Comparison of ENCODE assay signal across 25 mouse cellular contexts in genomic region chr4:117359803-117360382, GRCm38 (mm10).
DNase-seq lines count a peak whose midpoint lies in the region; ATAC-seq and TF ChIP-seq lines count a peak whose summit lies in the region.
"Had no signal": no experiment of that assay in that cellular context is flagged by ENCODE, and none has a peak within 500 bp of the region (broad histone marks: within the 10 kb centered on the region; RNA-seq: fewer than 3 reads in every experiment).

No protein-coding gene starts in this region.

- H3K9me3 ChIP-seq in forebrain, embryonic 14.5 days (replicated peaks; ENCODE audit: control insufficient read depth, low read length) = no peaks in the 10 kb centered on the region
- H3K9me3 ChIP-seq: embryonic facial prominence, embryonic 10.5 days; embryonic facial prominence, embryonic 15.5 days; forebrain, embryonic 12.5 days; hindbrain, embryonic 12.5 days; limb, embryonic 10.5 days; limb, embryonic 15.5 days had no signal

- 87% methylated on average over 17 of the region's 17 CpGs for WGBS in forebrain, embryonic 14.5 days

- H3K9ac ChIP-seq in forebrain, embryonic 14.5 days (ENCODE audit: low read length) = no peak overlapping the region
- H3K9ac ChIP-seq: embryonic facial prominence, embryonic 15.5 days; forebrain, embryonic 12.5 days; hindbrain, embryonic 12.5 days; limb, embryonic 15.5 days; liver, embryonic 14.5 days; lung, embryonic 14.5 days had no signal

- peak overlapping the region; percentile 58 for H3K27ac ChIP-seq in gastrocnemius, adult 2 months
- no peak overlapping the region for H3K27ac ChIP-seq in forebrain, embryonic 14.5 days (ENCODE audit: low read depth, low read length)
- H3K27ac ChIP-seq: embryonic facial prominence, embryonic 10.5 days; embryonic facial prominence, embryonic 15.5 days; forebrain, embryonic 12.5 days; hindbrain, embryonic 12.5 days; limb, embryonic 10.5 days; limb, embryonic 15.5 days; liver, embryonic 14.5 days had no signal

- TF ChIP-seq CTCF in gastrocnemius, adult 2 months (IDR thresholded peaks at IDR 0.05) = no peak

- no peak overlapping the region for H3K4me2 ChIP-seq in forebrain, embryonic 14.5 days (ENCODE audit: low read length)
- H3K4me2 ChIP-seq: embryonic facial prominence, embryonic 15.5 days; forebrain, embryonic 12.5 days; hindbrain, embryonic 12.5 days; limb, embryonic 15.5 days; lung, embryonic 14.5 days had no signal

- H3K4me3 ChIP-seq in gastrocnemius, adult 2 months = no peak overlapping the region
- no peak overlapping the region for H3K4me3 ChIP-seq in forebrain, embryonic 14.5 days (ENCODE audit: low read depth, low read length)
- H3K4me3 ChIP-seq: embryonic facial prominence, embryonic 10.5 days; embryonic facial prominence, embryonic 15.5 days; forebrain, embryonic 12.5 days; hindbrain, embryonic 12.5 days; limb, embryonic 10.5 days; limb, embryonic 15.5 days had no signal

- intact Hi-C loops in gastrocnemius, adult 2 months (cut with DNase I) = no loop called here

- 0 out of 4 replicates have a peak, but pooled peaks have one; percentile 7 to 11 for ATAC-seq in hematopoietic stem cell, adult 5-6 weeks (replicated peaks in 1 of 2; ENCODE audit: insufficient read depth in 1 of 2, low FRiP score in 2 of 2, low TSS enrichment in 1 of 2, low read depth in 1 of 2, poor library complexity in 2 of 2, severe bottlenecking in 2 of 2)
- ATAC-seq in forebrain, embryonic 14.5 days = no peak
- ATAC-seq: Patski had no signal

- H3K27me3 ChIP-seq in forebrain, embryonic 14.5 days (replicated peaks; ENCODE audit: control insufficient read depth, insufficient read depth, low read length) = 0 out of 2 replicates have a peak, but pooled peaks cover 11% of the 10 kb centered on the region
- H3K27me3 ChIP-seq: embryonic facial prominence, embryonic 15.5 days; limb, embryonic 15.5 days had no signal

- peak; percentile 32 for DNase-seq in gastrocnemius, adult 2 months
- no peak for DNase-seq in gastrocnemius, postnatal 10 days
- peak; percentile 2 for DNase-seq in MEL-GATA-1-ER (ENCODE audit: extremely low read depth, low read depth)
- DNase-seq in forebrain, embryonic 14.5 days (ENCODE audit: low spot score) = no peak
- no peak for DNase-seq in cerebellum, adult 18-20 months
- no peak for DNase-seq in liver
- DNase-seq: adrenal gland, postnatal 25 days; cerebellum, adult 2 months; cerebellum, postnatal 14 days; gastrocnemius, postnatal 36 days; kidney, adult 11 months; layer of hippocampus, adult 9-11 months; lung, embryonic 14.5 days; lung, postnatal 14 days; midbrain, embryonic 14.5 days; thymus, postnatal 4 days had no signal

- no peaks in the 10 kb centered on the region for H3K36me3 ChIP-seq in forebrain, embryonic 14.5 days (ENCODE audit: control insufficient read depth, insufficient read depth, low read length)
- H3K36me3 ChIP-seq: embryonic facial prominence, embryonic 10.5 days; embryonic facial prominence, embryonic 15.5 days; forebrain, embryonic 12.5 days; hindbrain, embryonic 12.5 days; limb, embryonic 10.5 days; limb, embryonic 15.5 days had no signal

- peaks cover 16% of the 10 kb centered on the region for H3K4me1 ChIP-seq in forebrain, embryonic 14.5 days (ENCODE audit: control insufficient read depth, insufficient read depth, low read length)
- H3K4me1 ChIP-seq: embryonic facial prominence, embryonic 15.5 days had no signal

Comparison
In these comparisons a context has a peak if more than half of its experiments do, and no peak if none do; other contexts are left out.
1. DNase-seq: peak in gastrocnemius, adult 2 months (single experiment) and MEL-GATA-1-ER (single experiment); none in gastrocnemius, postnatal 10 days (single experiment), forebrain, embryonic 14.5 days (single experiment), cerebellum, adult 18-20 months (0 of 2) and liver (single experiment).